Mouse (Mus musculus) liver, embryonic 14.5 days (tissue): Measurements from ENCODE around the gene Spp2.

Experiments
- CTCF ChIP-seq: IDR thresholded peaks from 2 replicates; pipeline ENCODE4 v1.5.1; 2016; ENCODE audit warnings: antibody characterized with exemption, low read depth, control low read depth
- EP300 ChIP-seq: IDR thresholded peaks from 2 replicates; pipeline ENCODE4 v1.6.1; 2016; ENCODE audit warnings: antibody characterized with exemption, low read depth

GRCm38 (mm10) chr1:88452198-88452597 lies 45.4 kb downstream of the Spp2 start:
- TF ChIP-seq CTCF = no peak
- no peak for TF ChIP-seq EP300
